Mouse (Mus musculus): ENCODE measurements around the gene Arrdc5.

DNA sequence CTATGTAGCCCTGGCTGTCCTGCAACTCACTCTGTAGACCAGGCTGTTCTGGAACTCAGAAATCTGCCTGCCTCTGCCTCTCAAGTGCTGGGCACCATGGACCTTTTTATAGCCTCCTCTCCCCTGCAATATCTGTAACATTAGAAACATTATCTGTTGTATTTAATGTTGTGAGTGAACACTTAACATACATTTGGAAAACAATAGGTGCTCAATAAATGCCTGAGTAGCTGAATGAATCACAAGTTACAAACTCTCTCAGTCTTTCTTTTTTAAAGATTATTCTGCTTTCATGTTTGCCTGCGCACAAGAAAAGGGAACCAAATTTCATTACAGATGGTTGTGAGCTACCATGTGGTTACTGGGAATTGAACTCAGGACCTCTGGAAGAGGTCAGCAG is 1.8 kb downstream of the Arrdc5 start:
- TF ChIP-seq CTCF (IDR thresholded peaks at IDR 0.05; ENCODE audit: low read depth, low read length) (no peak), POLR2A (IDR thresholded peaks at IDR 0.05; ENCODE audit: insufficient read depth, low read length) (no peak)

Data from ES-Bruce4 (cell line).